Mouse (Mus musculus) myocyte (in vitro differentiated cells): ENCODE data around the gene H2al2a. TPM values are rescaled to one million over a fixed set of nuclear protein-coding genes. Genes with fewer than 3 reads are reported as not detected.
"Not testable (repeated sequence)": the region's sequence is repeated elsewhere in the genome, so short reads cannot be mapped to it uniquely, and the experiment has no call there.

ENCODE experiments used
- H3K27me3 ChIP-seq: one replicate; pipeline ENCODE4 v1.6.1; 2011; ENCODE audit not compliant: control insufficient read depth, insufficient read depth, insufficient read length
- H3K36me3 ChIP-seq: one replicate; pipeline ENCODE4 v1.6.1; 2011; ENCODE audit not compliant: control insufficient read depth, insufficient read depth
- H3K4me2 ChIP-seq: one replicate; pipeline ENCODE4 v1.6.1; 2011; ENCODE audit warnings: low read depth, control low read depth
- H3K4me3 ChIP-seq: one replicate; pipeline ENCODE4 v1.5.1; 2011; ENCODE audit warnings: mild to moderate bottlenecking, control low read depth, moderate library complexity
- H3K79me2 ChIP-seq: one replicate; pipeline ENCODE4 v1.6.1; 2011; ENCODE audit not compliant: control insufficient read depth, insufficient read depth
- H3ac ChIP-seq: one replicate; pipeline ENCODE4 v1.6.1; 2011; ENCODE audit not compliant: control insufficient read depth, insufficient read length
- CEBPB ChIP-seq: IDR thresholded peaks from 2 replicates; pipeline ENCODE4 v1.6.1; 2011; ENCODE audit warnings: mild to moderate bottlenecking, moderate library complexity; ENCODE audit not compliant: poor library complexity, insufficient read depth, severe bottlenecking
- E2F4 ChIP-seq: IDR thresholded peaks from one replicate; pipeline ENCODE4 v1.6.1; 2011; ENCODE audit warnings: mild to moderate bottlenecking, control low read depth, moderate library complexity; ENCODE audit not compliant: insufficient read depth
- MAX ChIP-seq: IDR thresholded peaks from one replicate; pipeline ENCODE4 v1.6.1; 2011; ENCODE audit warnings: low read depth, mild to moderate bottlenecking, control low read depth
- MYOD1 ChIP-seq, 3 experiments: IDR thresholded peaks; one replicate each; pipeline ENCODE4 v1.6.1; 2011; ENCODE audit warnings: control low read depth in 2 of 3, low read depth in 2 of 3, mild to moderate bottlenecking in 2 of 3, moderate library complexity in 1 of 3; ENCODE audit not compliant: insufficient read length in 2 of 3, control insufficient read depth in 1 of 3
- MYOG ChIP-seq, 3 experiments: IDR thresholded peaks; one replicate each; pipeline ENCODE4 v1.6.1; 2011; ENCODE audit warnings: control low read depth in 2 of 3, low read depth in 2 of 3, mild to moderate bottlenecking in 2 of 3; ENCODE audit not compliant: insufficient read length in 2 of 3, control insufficient read depth in 1 of 3, insufficient read depth in 1 of 3
- POLR2A ChIP-seq: IDR thresholded peaks from one replicate; pipeline ENCODE4 v1.6.1; 2011; ENCODE audit warnings: low read depth, mild to moderate bottlenecking, control low read depth, moderate library complexity; ENCODE audit not compliant: insufficient read length
- POLR2AphosphoS2 ChIP-seq: IDR thresholded peaks from one replicate; pipeline ENCODE4 v1.6.1; 2011; ENCODE audit warnings: low read depth, control low read depth; ENCODE audit not compliant: insufficient read length
- REST ChIP-seq: IDR thresholded peaks from one replicate; pipeline ENCODE4 v1.6.1; 2011; ENCODE audit warnings: mild to moderate bottlenecking, control low read depth, moderate library complexity; ENCODE audit not compliant: insufficient read depth, insufficient read length
- SRF ChIP-seq: IDR thresholded peaks from one replicate; pipeline ENCODE4 v1.6.1; 2011; ENCODE audit warnings: low read depth; ENCODE audit not compliant: control insufficient read depth, insufficient read length
- TCF12 ChIP-seq: IDR thresholded peaks from one replicate; pipeline ENCODE4 v1.6.1; 2011; ENCODE audit warnings: mild to moderate bottlenecking, control low read depth; ENCODE audit not compliant: poor library complexity, insufficient read depth, severe bottlenecking
- TCF3 ChIP-seq: IDR thresholded peaks from one replicate; pipeline ENCODE4 v1.6.1; 2011; ENCODE audit warnings: low read depth, control low read depth; ENCODE audit not compliant: insufficient read length
- USF1 ChIP-seq: IDR thresholded peaks from one replicate; pipeline ENCODE4 v1.6.1; 2011; ENCODE audit warnings: low read depth, mild to moderate bottlenecking, control low read depth, moderate library complexity
- polyA plus RNA-seq: library from polyadenylated mRNA; unstranded; fragments of >200 nt; fragmentation: generic; extraction: Trizol; gene quantifications from one replicate; pipeline ENCODE4 v1.2.1, GENCODE M21; 2012; ENCODE audit warnings: missing spikeins

H2al2a gene
- polyA plus RNA-seq, 1 experiment = not detected

- Histone ChIP-seq H3K79me2 (no peaks in the 10 kb centered on the region), H3K4me2 (no peak overlapping the region), H3ac (no peak overlapping the region), H3K36me3 (no peaks in the 10 kb centered on the region), H3K27me3 (no peaks in the 10 kb centered on the region), H3K4me3 (no peak overlapping the region)
- TF ChIP-seq POLR2AphosphoS2 (no peak), E2F4 (no peak), REST (no peak), USF1 (no peak), TCF3 (no peak), CEBPB (no peak), MAX (no peak), TCF12 (no peak), SRF (no peak), POLR2A (no peak), MYOD1 (IDR thresholded peaks at IDR 0.05; ENCODE audit: control insufficient read depth in 1 of 3, insufficient read length in 2 of 3, low read depth in 2 of 3) (no peak), MYOG (IDR thresholded peaks at IDR 0.05; ENCODE audit: control insufficient read depth in 1 of 3, insufficient read depth in 1 of 3, insufficient read length in 2 of 3, low read depth in 2 of 3) (no peak)
Measured at GRCm38 (mm10) chr2:17989115-17989514, 7.6 kb downstream of the H2al2a start.

- no peak overlapping the region for H3K4me2 ChIP-seq
- H3K4me3 ChIP-seq = no peak overlapping the region
- no peaks in the 10 kb centered on the region for H3K36me3 ChIP-seq
- H3K79me2 ChIP-seq = no peaks in the 10 kb centered on the region
- H3ac ChIP-seq = no peak overlapping the region
- TF ChIP-seq USF1 (no peak), CEBPB (no peak), MYOD1 (IDR thresholded peaks at IDR 0.05; ENCODE audit: control insufficient read depth in 1 of 3, insufficient read length in 2 of 3, low read depth in 2 of 3) (no peak), SRF (no peak), MYOG (IDR thresholded peaks at IDR 0.05; ENCODE audit: control insufficient read depth in 1 of 3, insufficient read depth in 1 of 3, insufficient read length in 2 of 3, low read depth in 2 of 3) (no peak), MAX (no peak), REST (no peak), TCF3 (no peak), TCF12 (no peak), E2F4 (no peak)
- no peaks in the 10 kb centered on the region for H3K27me3 ChIP-seq
Measured at GRCm38 (mm10) chr2:17986694-17987093, 10.1 kb downstream of the H2al2a start.

GRCm38 (mm10) chr2:17984774-17985173 is 12.0 kb downstream of the H2al2a start:
- no peaks in the 10 kb centered on the region for H3K36me3 ChIP-seq
- no peak overlapping the region for H3K4me3 ChIP-seq
- H3K27me3 ChIP-seq = no peaks in the 10 kb centered on the region
- peak overlapping the region; percentile 12 for H3K4me2 ChIP-seq
- H3K79me2 ChIP-seq = no peaks in the 10 kb centered on the region
- no peak overlapping the region for H3ac ChIP-seq
- TF ChIP-seq SRF (no peak), MYOD1 (IDR thresholded peaks at IDR 0.05; ENCODE audit: control insufficient read depth in 1 of 3, insufficient read length in 2 of 3, low read depth in 2 of 3) (peak in 1 of 3 experiments; percentile 9), TCF12 (no peak), REST (no peak), MAX (no peak), E2F4 (no peak), MYOG (IDR thresholded peaks at IDR 0.05; ENCODE audit: control insufficient read depth in 1 of 3, insufficient read depth in 1 of 3, insufficient read length in 2 of 3, low read depth in 2 of 3) (no peak), TCF3 (no peak), POLR2A (no peak), CEBPB (0 out of 2 replicates have a peak, but pooled peaks have one; percentile 25), POLR2AphosphoS2 (no peak), USF1 (no peak)

- no peaks in the 10 kb centered on the region for H3K36me3 ChIP-seq
- H3K27me3 ChIP-seq = no peaks in the 10 kb centered on the region
- TF ChIP-seq USF1 (no peak), TCF3 (no peak), POLR2A (no peak), MYOD1 (IDR thresholded peaks at IDR 0.05; ENCODE audit: control insufficient read depth in 1 of 3, insufficient read length in 2 of 3, low read depth in 2 of 3) (no peak), POLR2AphosphoS2 (no peak), E2F4 (no peak), MYOG (IDR thresholded peaks at IDR 0.05; ENCODE audit: control insufficient read depth in 1 of 3, insufficient read depth in 1 of 3, insufficient read length in 2 of 3, low read depth in 2 of 3) (no peak), MAX (no peak), SRF (no peak)
- no peak overlapping the region for H3K4me3 ChIP-seq
- no peak overlapping the region for H3K4me2 ChIP-seq
- H3K79me2 ChIP-seq = no peaks in the 10 kb centered on the region
- H3ac ChIP-seq = no peak overlapping the region
Measured at GRCm38 (mm10) chr2:17982747-17983146, 14.0 kb downstream of the H2al2a start.

GRCm38 (mm10) chr2:17978706-17979105 is 18.1 kb downstream of the H2al2a start:
- TF ChIP-seq USF1 (no peak), CEBPB (no peak)
- Histone ChIP-seq H3K4me2 (no peak overlapping the region), H3K36me3 (no peaks in the 10 kb centered on the region), H3K4me3 (no peak overlapping the region), H3K27me3 (no peaks in the 10 kb centered on the region), H3K79me2 (no peaks in the 10 kb centered on the region), H3ac (no peak overlapping the region)

GRCm38 (mm10) chr2:17978251-17978650 is 18.5 kb downstream of the H2al2a start:
- not testable (repeated sequence) for H3K4me3 ChIP-seq, H3K4me2 ChIP-seq, H3K27me3 ChIP-seq, H3ac ChIP-seq, H3K79me2 ChIP-seq, H3K36me3 ChIP-seq

- not testable (repeated sequence) for H3K27me3 ChIP-seq, H3K4me2 ChIP-seq, H3ac ChIP-seq, H3K36me3 ChIP-seq, H3K79me2 ChIP-seq, H3K4me3 ChIP-seq
Measured at GRCm38 (mm10) chr2:17977645-17978044, 19.1 kb downstream of the H2al2a start.
